Mouse (Mus musculus) layer of hippocampus, postnatal 14 days (tissue): ENCODE results near the gene Morf4l2. TPM values are rescaled to one million over a fixed set of nuclear protein-coding genes. Genes with fewer than 3 reads are reported as not detected.
"Not testable (repeated sequence)": the region's sequence is repeated elsewhere in the genome, so short reads cannot be mapped to it uniquely, and the experiment has no call there.

Experiments used
- DNase-seq, 2 experiments: peaks; one replicate each; pipeline ENCODE4 v3.0.0; 2021 to 2022; ENCODE audit warnings: low spot score in 2 of 2, mixed read lengths in 1 of 2
- long read RNA-seq, 2 experiments: library from polyadenylated mRNA; stranded (forward); transcript quantifications; one replicate each; pipeline ENCODE4 v2.0.0; 2021
- total RNA-seq, 2 experiments: library from RNA; stranded (reverse); gene quantifications; 2 replicates each; pipeline ENCODE4 v1.2.3; 2021

The Morf4l2 gene
- 100 to 1,000 TPM; 411 to 425 TPM for total RNA-seq
- long read RNA-seq, experiment 1, transcript Morf4l2-202 (4 exons, 1,859 nt): minor isoform, 71 of 249 reads
- long read RNA-seq, experiment 1, transcript Morf4l2-215 (3 exons, 1,782 nt): major isoform, 162 of 249 reads
- long read RNA-seq, experiment 1, partial matches to known transcripts: 0 of 249 reads
- long read RNA-seq, experiment 1, other reads (novel, unspliced or antisense): 11 of 249 reads
- long read RNA-seq, experiment 2, transcript Morf4l2-202 (4 exons, 1,859 nt): minor isoform, 107 of 376 reads
- long read RNA-seq, experiment 2, transcript Morf4l2-215 (3 exons, 1,782 nt): major isoform, 238 of 376 reads
- long read RNA-seq, experiment 2, partial matches to known transcripts: 2 of 376 reads
- long read RNA-seq, experiment 2, other reads (novel, unspliced or antisense): 19 of 376 reads

DNA sequence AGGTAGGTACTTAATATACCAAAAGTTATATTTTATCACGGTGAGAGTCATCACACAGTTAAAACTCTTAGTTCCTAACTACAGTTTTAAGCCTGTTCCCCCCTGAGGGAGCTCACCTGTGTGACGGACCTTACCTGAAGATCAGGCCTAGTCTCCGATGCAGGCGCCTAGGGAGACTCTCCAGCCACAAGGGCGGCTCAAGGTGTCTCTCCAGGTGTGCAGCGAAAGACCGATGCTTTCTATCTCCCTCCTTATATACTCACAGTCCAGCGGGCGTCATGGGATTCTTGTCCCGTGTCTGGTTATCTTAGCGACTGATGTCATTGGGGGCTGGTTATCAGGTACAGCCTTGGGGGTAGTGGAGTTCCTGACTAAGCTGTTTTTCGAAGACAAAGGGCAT lies at the start of gene Morf4l2:
TSS of gene Morf4l2 (minus strand) at position 232 of the 400 bp plus-strand sequence.
- no peak for DNase-seq

DNA sequence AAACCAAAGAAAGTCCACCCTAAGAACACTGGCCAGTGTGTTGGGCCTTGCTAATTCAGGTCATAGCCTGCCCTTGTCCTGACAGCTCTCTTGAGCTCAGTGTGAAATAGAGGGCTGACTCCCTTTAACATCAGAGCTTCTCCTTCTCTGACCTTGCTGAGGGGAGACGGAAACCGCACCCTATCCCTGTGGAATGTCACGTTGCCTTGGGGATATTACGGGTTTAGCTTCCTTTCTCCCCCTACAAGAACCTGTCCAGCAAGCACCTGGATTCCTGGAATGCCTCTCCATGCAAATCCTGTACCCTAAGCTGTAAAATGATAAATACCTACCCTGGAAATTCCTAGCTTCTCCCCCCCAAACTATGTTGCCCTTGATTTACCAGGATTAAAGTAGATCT lies 46.0 kb upstream of the Morf4l2 start:
- no peak for DNase-seq

DNA sequence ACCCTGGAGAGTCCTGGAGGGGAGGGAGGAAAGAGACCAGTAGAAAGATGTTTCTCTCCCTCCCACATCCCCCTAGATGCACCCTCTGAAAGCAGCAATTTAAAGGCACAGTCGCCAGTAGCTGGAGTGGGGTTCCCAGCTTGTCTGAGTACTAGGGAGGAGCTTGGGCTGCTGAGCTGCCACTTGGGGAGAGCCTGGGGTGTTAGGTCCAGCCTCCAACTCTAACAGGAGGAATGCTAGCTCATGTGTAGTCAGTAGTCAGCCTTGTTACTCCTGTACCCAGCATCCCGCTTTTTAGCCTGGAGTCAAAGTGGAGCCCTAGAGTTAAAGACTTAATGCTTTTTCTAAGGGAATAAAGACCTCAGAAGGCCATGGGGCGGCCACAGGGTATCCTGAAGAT lies 36.6 kb upstream of the Morf4l2 start, which contains the start of gene Glra4:
TSS of gene Glra4 (minus strand) at position 101 of the 400 bp plus-strand sequence.
- no peak for DNase-seq

DNA sequence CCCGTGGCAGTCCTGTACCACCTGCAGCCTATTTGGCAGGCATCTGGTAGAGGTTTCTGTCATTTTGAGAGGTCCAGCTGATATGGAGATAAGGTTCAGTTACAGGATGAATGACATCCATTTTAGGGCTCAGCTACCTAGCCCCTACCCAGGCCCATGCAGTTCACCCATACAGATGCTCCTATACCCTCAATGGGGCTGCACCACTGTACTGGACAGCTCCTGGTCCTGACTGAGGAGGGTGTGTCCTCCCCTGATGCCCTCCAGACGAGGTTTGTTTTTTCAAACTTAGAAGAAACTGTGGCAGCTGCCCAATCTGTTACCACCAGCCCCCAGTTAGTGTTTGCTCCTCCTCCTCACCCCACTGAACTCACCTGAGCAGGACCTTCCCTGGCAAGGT lies 35.8 kb upstream of the Morf4l2 start:
- DNase-seq: no peak

DNA sequence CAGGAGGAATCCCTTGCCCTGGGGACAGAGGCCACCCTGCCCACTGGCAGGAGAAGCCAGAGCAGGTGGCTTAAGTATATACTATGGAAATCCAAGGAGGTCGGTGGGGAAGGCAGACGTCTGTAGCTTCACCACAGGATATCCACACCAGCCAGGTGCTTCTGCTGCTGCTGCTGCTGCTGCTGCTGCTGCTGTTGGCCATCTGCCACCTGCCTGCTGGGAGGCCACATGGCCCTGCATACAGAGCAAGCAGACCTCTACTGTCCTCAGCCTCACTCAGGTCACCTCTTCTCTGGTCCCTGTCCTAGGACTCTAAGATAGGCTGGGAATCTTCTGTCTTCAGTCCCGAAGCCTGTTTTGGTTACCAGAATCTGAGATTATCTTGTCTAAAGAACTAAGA lies 34.6 kb upstream of the Morf4l2 start:
- DNase-seq: no peak

DNA sequence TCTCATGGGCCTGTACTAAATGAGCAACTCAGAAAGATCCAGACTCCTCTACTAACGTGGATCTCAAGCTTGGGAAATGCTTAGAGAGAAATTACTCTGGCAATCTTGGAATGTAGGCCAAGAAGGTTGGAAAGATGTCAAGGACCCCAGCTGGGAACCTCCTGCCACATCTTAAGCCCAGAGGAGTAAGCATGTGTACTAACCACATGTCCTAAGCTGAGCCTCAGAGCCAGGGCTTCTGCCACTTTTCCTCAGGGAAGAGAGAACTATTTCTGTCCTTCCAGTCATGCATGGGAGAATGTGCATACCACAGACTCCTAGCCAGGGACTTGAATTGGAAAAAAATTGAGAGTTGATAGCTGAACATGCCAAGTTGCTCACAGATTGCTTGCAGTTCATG lies 29.5 kb upstream of the Morf4l2 start:
- peak in 1 of 2 experiments; percentile 1 for DNase-seq

DNA sequence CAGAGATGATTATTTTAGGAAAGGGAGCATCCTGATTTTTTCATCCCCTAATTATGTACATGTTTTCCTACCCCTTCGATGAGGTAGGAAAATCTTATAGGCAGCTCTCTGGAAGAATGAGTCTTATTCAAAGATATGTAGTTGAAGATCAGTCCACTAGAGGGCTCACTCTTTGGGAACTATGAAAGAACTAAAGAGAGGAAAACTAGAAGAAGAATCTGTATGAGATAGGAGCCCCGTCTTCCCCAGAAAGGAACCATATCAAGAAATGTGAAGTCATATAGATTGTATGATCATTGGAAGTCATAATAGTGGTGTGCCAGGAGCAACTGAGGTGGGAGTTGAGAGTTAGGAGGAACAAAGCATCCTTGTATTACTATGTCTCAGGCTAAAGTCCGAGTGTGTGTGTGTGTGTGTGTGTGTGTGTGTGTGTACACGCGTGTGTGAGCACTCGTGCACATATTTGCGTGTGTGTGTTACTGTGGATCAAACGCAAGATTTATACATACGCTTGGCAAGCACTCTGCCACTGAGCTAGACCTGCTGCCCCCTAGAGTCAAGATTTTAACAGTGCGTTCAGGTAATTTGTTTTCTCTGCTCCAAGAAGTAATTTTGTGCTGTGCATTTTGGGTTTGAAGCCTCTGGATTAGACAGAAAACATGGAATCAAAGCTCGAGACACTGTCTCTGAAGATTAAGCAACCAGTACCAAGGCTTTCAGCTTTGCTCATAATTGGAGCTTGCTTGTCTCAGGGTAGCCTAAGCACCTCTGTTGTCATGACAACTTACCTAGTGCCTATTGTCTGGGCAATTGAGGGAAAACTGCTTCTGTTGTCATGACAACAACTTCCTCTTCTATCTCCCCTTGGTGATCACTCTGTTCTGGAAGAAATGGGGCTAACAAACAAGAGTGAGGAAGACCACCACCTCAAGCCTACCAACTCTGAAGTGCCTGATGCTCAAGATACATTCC lies 17.9 kb upstream of the Morf4l2 start:
- peak in 1 of 2 experiments; percentile 58 for DNase-seq

DNA sequence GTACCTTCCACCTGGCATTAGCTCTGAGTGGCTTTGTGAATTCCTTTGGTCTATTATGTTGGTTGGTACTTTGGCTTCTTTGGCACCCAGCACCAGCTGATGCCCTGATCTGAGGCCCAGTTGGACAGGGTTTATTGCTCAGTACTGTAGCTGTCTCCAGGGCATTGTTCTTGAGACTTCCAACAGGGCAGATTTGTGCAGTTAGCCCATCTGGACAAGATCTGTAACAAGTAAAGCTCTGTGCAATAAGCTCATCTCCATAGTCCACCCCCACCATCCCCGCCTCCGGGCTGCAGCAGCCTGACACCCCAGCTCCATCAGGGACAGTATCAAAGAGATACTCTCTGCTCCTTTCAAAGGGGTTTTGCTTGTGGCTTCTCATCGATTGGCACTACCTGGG lies 12.0 kb upstream of the Morf4l2 start:
- DNase-seq: peak in 1 of 2 experiments; percentile 36

DNA sequence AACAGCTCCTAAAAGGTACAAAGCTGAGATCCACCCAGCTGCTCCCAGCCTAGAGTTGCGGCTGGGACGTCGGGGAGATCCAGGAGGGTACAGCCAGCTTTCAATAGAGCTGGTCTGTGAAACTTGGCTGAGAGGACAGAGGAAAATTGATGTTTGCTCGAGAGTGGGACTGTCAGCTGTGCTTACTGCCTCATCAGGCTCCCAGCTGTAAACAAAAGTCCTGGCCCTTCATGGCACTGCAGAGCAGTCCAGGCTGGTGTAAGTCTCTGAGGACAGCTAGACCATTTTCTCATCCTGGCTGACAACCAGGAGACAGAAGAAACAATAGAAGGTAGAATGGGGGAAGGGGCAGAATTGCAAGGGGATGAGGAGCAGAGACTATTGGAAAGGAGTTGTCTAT lies 5.8 kb upstream of the Morf4l2 start:
- no peak for DNase-seq

DNA sequence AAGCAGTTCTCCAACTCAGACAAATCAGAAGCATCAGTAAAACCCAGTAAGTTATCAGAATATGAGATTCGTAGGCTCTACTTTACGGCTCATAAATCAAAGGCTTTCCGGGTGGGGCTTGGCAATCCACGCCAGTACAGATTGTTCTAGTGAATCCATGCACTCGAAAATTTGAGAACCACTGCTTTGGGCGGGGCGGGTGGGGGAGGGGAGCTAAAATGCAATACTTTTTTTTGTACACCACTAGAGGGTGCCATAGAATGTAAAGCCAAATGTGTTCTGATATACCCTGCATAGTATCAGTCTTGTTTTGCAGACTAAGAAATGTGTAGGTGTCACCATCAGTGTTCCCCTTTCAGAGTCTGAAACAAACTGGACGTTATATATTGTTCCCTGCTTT lies 1.2 kb upstream of the Morf4l2 start:
- no peak for DNase-seq

DNA sequence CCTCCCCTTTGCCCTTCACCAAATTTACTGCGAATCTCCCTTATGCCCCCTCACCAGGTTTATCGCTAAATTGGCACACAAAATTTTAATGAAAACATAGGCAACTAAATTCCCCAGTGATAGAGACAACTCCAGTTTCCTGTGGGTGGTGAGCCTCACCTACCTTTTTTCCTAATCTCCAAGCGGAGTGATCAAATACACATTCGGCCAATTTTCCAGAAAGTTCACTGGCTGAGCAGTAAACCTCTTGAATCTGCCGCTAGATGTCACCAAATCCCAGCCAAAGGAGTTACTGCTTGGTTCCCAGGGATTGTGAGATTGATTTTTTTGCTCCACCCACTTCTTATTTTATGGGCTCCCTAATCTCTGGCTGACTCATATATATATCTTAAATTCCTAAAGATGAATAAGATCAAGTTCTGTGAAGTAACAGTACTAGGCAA lies 808 bp downstream of the Morf4l2 start:
- peak; percentile 39 to 78 for DNase-seq

DNA sequence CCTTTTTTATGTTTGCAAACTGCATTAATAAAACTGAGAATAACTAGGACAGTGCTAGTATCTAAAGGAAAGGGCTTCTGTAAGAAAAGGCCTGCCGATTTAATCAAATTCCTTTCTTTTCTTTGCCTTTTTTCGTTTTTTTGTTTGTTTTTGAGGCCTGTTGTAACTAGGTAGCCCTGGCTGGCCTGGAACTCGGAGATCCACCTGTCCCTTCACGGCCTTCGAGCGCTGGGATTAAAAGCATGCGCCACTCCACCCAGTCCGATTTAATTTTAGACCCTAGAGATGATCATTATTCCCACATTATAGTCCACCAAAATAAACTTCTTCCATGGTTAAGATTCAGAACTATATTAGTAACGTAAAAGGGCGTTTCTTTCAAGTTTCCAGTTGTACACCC lies 1.2 kb downstream of the Morf4l2 start:
- DNase-seq: no peak

DNA sequence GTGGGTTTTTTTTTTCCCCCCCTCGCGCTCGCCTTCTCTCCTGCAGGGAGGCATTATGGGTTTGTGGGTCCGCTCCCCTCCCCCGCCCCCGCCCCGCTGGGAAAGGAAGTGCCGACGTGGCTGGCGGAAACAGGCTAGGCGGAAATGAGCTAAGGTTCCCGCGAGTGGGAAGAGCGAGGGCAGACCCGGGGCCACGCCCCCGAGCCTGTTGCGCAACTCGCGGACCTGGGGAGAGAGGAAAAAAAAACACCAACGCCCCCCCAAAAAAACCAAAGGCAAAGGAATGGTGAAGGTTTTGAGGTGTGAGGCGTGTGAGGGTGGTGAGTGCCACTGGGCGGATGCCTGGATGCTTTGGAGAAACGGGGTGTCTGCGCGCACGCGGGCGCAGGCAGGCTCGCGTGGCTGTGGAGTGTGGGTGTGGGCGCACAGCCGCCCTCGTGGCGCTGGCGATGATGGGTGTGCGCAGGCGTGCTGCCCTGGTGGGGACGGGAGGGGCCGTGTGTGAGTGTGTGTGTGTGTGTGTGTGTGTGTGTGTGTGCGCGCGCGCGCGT lies 1.8 kb downstream of the Morf4l2 start:
- peak in 1 of 2 experiments; percentile 74 for DNase-seq

DNA sequence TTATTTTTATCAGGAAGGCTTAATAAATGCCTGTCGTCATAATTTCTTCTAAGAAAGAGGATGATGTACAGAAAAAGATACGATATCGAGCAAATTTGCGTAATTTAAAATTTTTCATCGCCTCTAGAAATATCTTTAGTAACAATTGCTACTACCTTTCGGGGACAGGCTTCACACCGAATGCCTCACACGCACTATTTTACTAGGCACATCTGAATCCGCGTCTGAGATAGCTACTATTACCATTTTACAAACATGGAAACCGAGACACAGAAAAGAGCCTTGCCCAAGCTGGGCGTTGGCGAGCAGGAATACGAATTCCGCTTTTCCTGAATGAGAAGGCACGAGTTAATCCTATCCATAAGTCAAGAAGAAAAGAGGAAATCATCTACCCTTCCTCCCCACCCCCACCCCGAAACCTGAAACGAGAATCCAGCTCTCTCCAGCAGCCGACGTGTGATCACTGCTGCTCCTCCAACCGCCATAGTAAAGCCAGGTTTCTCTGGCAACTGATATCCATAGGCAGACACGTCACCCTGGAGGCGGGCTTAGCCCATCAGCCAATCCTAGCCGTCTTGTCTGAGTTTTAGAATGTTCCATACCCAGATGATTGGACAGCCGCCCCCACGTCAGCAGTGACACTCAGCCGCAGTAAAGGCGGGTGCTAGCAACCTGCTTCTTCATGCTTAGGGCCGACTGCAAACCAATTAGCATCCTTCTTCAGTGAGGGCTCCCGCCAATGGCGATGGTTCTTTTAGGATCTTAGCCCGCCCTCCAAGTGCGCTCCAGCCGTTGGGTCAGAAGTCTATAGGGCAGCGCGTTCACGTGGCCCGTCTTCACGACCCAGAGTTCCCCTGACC lies 2.5 kb downstream of the Morf4l2 start:
- peak; percentile 90 to 96 for DNase-seq

DNA sequence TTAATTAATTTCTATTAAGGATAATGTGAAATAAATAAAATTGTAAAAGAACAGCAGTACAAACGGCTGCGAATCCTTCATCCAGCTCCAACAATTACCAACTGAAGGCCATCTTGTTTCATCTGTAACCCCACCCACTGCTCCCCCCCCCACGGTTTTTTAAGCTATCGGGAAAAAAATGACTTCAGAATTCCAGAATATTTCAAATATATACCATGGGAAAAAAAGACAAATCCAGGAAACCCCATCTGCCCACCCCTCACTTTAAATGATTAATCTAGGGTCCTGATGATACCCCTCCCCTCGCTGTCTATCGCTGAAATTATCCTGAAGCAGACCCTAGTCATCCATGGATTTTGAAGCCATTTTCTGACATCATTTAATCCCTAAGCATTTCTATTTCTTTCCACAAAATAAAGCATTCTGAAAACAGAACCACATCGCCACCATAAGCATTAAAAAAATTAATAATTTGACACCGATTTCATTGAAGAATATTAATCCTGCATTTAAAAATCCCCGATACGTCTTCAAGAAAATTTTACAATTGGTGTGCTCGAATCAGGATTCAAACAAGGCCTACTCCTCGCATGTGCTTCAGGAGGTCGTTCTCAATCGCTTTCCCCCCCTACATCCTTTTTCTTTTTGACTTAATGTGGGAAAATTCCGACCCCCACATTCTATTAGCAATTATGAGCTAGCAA lies 3.3 kb downstream of the Morf4l2 start:
- no peak for DNase-seq

DNA sequence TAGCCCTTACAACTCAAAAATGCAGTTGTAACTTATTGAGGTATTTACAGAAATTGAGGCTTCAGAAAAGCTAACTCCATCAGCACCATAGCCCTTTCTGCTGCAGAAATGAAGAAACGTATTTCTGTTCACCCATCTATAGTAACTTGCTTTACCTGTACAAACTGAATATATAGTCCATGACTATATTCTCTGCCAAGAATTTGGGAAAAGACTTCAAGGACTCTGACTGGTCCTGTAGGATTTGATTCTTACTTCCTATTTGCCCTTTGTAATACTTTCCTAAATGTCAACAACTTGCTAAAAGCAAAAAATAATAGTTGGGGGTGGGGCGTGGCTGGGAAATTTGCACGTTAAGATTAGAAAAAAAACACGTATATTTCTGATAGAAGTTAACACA lies 11.5 kb downstream of the Morf4l2 start:
- no peak for DNase-seq

DNA sequence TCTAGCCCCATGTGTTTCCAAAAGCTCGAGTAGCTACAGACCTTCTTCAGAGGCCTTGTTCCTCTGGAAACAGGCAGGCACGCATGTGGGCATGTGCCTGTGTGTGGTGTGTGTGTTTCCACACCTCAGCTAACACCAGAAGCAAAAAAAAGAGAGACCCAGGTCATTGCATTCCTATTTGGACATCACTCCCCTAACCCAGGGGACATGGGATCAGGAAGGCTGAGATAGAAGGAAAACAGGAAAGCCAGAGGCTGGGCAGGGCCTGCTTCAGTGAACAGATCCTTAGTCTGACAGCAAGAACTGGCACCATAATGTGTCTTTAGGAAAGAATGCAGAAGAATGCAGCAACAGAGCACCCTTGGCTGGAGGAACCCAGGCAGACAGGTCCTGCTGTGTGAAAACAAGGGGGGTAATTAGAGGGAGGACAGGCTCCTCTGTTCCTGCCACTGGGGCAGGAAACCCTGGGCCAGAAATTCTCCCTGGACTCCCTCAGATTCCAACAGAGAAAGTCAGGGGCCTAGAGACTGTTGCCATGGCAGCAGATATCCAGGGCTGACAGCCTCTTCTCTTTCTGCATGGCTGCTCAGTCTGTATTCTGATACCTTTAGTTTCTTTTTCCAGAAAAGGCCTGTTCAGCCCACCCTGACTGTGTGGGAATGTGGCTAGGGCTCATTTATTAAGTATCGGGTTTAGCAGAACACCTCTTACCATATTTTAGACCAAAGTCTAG lies 28.6 kb downstream of the Morf4l2 start:
- not testable (repeated sequence) for DNase-seq

DNA sequence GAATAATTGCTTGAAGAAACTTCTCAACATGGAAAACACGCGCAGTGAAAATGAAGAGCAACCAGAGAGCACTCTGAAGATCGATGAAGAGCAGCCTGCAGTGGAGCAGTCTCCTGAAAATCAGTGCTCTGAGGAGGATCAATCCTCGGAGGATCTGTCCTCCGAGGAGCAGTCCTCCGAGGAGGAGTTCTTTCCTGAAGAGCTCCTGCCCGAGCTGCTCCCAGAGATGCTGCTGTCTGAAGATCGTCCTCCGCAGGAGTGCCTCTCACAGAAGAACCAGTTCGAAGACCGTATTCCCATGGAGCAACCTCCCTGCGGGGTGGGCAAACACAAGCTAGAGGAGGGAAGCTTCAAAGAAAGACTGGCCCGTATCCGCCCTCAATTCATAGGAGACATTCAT lies 34.7 kb downstream of the Morf4l2 start:
- no peak for DNase-seq

DNA sequence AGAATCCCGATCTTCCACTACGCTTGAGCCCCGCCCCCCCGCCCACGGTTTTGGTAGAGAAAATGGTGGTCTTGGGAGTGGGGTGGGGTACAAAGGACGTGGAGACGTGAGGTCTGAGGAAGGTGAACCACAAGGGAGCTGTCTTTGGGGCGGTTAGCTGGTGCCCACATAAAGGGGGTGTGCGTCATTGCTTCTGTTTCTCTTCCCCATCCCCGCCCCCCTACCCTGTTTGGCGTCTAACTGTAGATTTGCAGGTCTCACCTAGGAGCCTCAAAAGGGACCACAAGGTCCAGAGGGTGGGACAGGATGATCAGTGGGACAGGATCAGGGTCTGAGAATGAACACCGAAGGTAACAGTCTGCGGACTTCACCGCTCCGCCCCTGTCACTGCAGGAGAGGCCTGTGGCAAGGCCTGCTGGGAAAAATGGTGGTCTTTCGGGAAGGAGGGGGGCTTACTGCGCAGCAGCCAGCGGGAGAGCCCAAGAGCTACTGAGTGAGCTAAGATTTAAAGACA lies 35.3 kb downstream of the Morf4l2 start:
- DNase-seq: peak; percentile 45 to 51
